20 mouse cellular contexts compared by ENCODE assay signal in genomic region chr2:144718273-144718672, GRCm38 (mm10).
"Had no signal": no experiment of that assay in that cellular context is flagged by ENCODE, and none has a peak within 500 bp of the region (broad histone marks: within the 10 kb centered on the region; RNA-seq: fewer than 3 reads in every experiment).

No protein-coding gene starts in this region.

- ATAC-seq: liver, postnatal 0 days; lung, postnatal 0 days; midbrain, embryonic 13.5 days had no signal

- H3K27ac ChIP-seq: kidney, embryonic 15.5 days; left cerebral cortex, adult 2 months; liver, embryonic 14.5 days; macrophage; midbrain, embryonic 13.5 days; neural tube, embryonic 13.5 days had no signal

- H3K36me3 ChIP-seq: kidney, embryonic 15.5 days; midbrain, embryonic 13.5 days; neural tube, embryonic 13.5 days; stomach, embryonic 15.5 days had no signal

- H3K9ac ChIP-seq: kidney, embryonic 15.5 days; liver, embryonic 14.5 days; liver, postnatal 0 days; lung, embryonic 14.5 days; midbrain, embryonic 13.5 days; neural tube, embryonic 13.5 days; stomach, embryonic 15.5 days had no signal

- H3K4me2 ChIP-seq: kidney, embryonic 15.5 days; lung, embryonic 14.5 days; midbrain, embryonic 13.5 days; neural tube, embryonic 13.5 days; stomach, embryonic 15.5 days had no signal

- H3K27me3 ChIP-seq: kidney, embryonic 15.5 days; midbrain, embryonic 13.5 days; neural tube, embryonic 13.5 days; stomach, embryonic 15.5 days had no signal

- H3K4me3 ChIP-seq: kidney, embryonic 15.5 days; left cerebral cortex, adult 2 months; midbrain, embryonic 13.5 days; myocyte; neural tube, embryonic 13.5 days; stomach, embryonic 15.5 days had no signal

- DNase-seq: kidney, adult 11 months; kidney, adult 8-10 months; kidney, postnatal 10 days; kidney, postnatal 36 days; layer of hippocampus, postnatal 36 days; liver, postnatal 0 days; lung, embryonic 14.5 days; retina, postnatal 1 day; right cerebral cortex, postnatal 25 days; spleen, adult 18-20 months; thymus, postnatal 25 days had no signal

- H3K9me3 ChIP-seq: kidney, embryonic 15.5 days; midbrain, embryonic 13.5 days; neural tube, embryonic 13.5 days; stomach, embryonic 15.5 days had no signal
